Mouse (Mus musculus): Measurements from ENCODE around the gene Plekhh2.

Gene Plekhh2

DNA sequence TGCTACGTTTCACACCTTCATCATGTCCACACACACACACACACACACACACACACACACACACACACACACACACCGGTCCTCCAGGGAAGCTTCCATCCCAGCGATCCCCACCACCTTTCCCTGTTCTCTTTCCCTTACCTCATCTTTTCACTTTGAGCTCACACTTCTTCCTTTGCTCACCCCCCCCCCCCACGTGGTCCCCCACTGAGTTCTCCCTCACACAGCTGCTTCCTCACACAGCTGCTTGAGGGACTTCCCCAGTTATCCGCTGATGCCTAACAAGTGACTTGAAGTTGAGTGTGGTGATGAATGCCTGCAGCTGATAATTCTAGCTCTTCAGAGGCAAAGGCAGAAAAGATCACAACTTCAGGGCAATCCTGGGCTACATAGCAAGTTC lies 95.9 kb downstream of the Plekhh2 start:
- CTCF ChIA-PET, result interaction anchor here (0.6 kb wide), 1 partner anchor 11 kb away, joined by 4 read pairs; no protein-coding TSS in a partner anchor

DNA sequence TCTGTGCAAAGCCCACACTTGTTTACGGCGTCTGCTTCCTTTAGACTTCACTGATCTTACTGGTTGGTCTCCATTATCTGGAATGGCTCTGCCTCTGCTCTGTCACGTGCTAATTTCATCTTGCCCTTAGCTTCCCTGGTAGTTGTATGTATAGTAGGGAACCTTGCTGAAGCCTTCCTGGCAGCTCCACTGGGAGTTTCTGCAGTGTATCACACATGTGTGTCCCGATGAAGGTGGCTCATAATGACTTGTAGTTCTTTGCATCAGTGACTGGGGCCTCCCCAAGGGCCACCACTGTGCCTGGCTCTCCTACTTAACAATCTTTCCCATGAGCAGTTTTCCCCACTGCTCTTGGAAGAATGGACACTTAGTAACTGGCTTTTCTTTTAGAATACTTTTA lies 96.9 kb downstream of the Plekhh2 start:
- CTCF ChIA-PET, result no interaction called here

GRCm38 (mm10) chr17:84611500-84611899 lies 99.8 kb downstream of the Plekhh2 start:
- CTCF ChIA-PET, result interaction anchor here (0.7 kb wide), 1 partner anchor 30 kb away, joined by 3 read pairs; no protein-coding TSS in a partner anchor

GRCm38 (mm10) chr17:84611971-84612370 lies 100.3 kb downstream of the Plekhh2 start:
- CTCF ChIA-PET, result no interaction called here

- CTCF ChIA-PET, result no interaction called here
These were observed 104.1 kb downstream of the Plekhh2 start for GRCm38 (mm10) chr17:84615811-84616210.

DNA sequence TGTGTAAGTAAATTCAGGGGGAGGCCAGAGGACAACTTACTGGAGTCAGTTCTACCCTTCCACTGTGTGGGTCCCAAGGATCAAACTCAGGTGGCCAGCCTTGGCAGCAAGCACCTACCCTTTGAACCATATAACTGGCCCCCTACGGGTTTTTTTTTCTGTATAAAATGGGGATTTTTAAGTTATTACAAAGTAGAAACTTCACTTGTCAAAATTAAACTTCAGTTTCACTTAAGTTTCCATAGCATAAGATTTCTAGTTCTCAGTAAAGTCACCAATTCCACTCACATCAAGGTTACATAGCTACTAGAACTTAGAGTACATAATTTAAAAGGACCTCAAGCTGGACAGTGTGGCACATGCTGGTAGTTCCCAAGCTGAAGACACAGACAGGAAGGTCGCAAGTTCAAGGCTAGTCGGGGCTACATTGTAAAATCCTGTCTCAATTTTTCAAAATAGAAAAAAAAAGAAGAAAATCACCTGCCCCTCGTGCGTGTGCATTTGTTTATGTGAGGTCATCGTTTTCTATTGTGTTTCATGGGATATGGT lies 104.9 kb downstream of the Plekhh2 start:
- CTCF ChIA-PET, result no interaction called here

DNA sequence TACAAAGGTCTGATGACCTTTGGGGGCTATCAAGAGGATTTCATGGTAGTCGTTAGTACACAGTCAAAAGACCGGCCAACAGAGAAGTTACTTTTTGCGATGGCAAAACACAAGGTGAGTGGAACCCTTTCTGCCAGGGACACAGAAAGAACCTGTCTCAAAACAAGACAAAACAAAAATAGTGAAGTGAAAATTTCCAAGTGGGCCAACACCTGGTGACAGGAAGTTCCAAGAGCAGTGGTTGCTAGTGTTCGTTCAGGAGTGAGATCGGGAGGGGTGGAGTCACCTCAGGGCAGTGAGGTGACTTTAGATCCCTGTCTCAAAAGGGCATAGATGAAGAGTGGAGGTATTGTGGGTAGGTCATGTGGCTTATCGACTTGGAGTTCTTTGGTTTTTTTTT lies 106.3 kb downstream of the Plekhh2 start:
- CTCF ChIA-PET, result interaction anchor here (0.7 kb wide), 2 partner anchors 11 to 193 kb away, joined by 4 read pairs; no protein-coding TSS in a partner anchor

DNA sequence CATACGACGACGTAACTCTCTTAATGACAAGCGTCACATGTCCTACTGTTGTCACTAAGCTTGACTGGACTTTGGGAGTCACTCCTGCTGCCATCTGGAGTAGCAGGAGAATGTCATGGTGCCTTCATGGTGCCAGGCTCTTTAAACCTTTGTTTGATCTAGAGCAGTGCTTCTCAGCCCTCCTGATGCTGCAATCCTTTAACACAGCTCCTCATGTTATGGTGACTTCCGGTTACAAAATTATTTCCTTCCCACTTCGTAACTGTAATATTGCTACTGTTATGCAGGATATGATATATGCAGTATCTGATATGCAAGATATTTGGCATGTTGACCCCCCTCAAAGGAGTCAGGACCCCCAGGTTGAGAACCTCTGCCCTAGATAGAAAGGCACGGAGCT lies 107.4 kb downstream of the Plekhh2 start:
- CTCF ChIA-PET, result interaction anchor here (0.6 kb wide), 1 partner anchor 77 kb away, joined by 5 read pairs; no protein-coding TSS in a partner anchor

- CTCF ChIA-PET, result no interaction called here
These were observed 108.4 kb downstream of the Plekhh2 start for GRCm38 (mm10) chr17:84620076-84620475.

GRCm38 (mm10) chr17:84620610-84621009 lies 108.9 kb downstream of the Plekhh2 start:
- CTCF ChIA-PET, result no interaction called here

DNA sequence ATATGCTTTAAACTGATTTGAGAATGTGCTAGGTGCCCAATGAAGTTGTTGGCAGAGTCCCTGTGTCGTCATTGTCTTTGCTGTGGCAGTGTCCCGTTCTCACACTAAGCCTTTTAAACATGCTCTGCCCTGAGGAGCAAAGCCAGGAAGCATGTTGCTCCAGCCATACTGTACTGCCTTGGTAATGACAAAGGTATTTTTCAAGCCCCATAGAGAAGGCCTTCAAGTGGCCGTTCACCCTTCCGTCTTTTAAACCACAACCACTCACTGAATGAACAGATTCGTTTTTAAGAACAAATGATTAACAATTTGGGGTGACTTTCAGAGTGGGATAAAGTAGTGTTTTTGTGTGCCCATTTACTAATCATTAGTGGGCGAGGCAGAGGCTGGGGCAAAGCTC lies 109.5 kb downstream of the Plekhh2 start:
- CTCF ChIA-PET, result interaction anchor here (0.6 kb wide), 1 partner anchor 593 kb away, joined by 3 read pairs; no protein-coding TSS in a partner anchor

DNA sequence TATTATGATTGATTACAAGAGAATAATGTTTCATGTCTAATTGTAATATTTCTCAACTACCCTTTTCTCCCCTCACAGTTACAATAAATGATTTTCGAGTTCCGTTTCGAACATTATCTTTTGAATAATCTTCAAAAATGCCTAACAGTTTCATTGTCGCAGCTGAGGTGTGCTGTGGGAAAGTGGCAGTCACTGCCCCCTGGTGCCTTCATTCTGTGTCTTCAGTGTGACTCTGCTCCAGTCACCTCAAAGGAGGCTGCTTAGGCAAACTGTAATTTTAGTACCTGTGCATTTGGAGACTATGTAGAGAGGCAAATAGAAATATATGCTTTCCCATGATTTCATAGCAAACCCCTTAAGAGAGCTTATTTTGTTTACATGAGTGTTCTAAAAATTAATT lies 110.3 kb downstream of the Plekhh2 start:
- CTCF ChIA-PET, result no interaction called here

DNA sequence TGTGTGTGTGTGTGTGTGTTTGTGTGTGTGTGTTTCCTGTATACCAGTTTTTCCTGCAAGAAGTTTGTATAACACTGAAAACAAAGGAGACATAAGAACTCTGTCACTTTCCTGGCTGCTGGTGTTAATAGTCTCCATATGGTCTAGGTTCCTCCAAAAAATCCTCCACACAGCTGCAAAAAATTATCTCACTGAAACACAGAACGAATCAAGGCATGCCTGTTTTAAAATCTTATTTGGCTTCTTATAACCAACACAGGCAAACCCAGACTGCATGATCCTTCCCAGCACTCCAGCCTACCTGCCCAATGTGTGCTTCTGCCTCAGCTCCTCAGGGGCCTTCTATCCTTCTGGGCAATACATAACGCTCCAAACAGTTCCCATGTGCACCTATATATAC lies 111.2 kb downstream of the Plekhh2 start:
- CTCF ChIA-PET, result no interaction called here

DNA sequence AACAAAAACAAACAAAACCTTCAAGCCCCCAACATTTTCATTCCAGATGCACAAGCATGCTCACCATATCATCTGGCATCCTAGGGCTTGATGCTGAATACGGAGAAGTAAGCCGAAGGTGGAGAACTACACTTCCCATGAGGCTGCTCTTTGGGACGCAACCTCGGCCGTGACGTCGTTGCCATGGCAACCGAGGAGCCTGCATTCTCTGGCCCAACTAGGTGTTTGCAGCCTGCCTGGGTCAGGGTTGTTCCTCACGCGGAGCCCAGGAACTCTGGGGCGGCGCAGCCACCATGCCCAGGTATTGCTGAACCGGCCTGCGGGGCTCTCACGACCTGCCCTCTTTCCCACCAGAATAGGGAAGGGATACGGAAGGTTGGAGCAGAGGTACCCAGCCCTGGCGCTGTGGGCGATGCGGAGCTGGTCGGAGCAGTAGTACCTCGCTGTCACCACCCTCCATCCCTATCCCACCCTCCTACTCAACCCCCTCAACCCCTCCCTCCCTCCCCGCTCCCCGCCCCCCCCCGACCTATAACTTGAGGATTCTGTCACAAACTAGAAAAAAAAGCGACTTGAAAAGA lies 114.7 kb downstream of the Plekhh2 start, which contains the start of gene Dync2li1:
TSS of gene Dync2li1 (plus strand) at position 221 of the 581 bp plus-strand sequence.
- CTCF ChIA-PET, result no interaction called here

GRCm38 (mm10) chr17:84626857-84627305 lies 115.2 kb downstream of the Plekhh2 start:
- CTCF ChIA-PET, result interaction anchor here (0.5 kb wide), 1 partner anchor 48 kb away, joined by 6 read pairs; no protein-coding TSS in a partner anchor

DNA sequence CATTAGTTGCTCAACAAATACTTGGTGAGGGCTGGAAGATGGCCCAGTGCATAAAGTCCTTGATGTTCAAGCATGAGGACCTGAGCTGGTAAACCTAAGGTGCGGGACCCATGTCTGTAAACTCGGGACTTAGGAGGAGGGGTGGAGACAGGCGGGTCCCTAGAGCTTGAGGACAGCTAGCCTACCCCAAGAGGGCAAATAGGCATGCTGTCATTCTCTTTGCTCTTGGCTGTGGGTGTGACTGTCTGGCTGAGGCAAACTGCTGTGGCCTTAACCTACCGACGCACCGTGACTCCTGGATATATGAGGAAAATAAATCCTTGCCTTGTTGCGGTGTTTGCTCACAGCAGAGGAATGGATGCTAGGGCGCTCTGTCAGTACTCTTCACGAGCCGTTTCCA lies 116.0 kb downstream of the Plekhh2 start:
- CTCF ChIA-PET, result no interaction called here

- CTCF ChIA-PET, result no interaction called here
These were observed 116.9 kb downstream of the Plekhh2 start for GRCm38 (mm10) chr17:84628611-84629010.

DNA sequence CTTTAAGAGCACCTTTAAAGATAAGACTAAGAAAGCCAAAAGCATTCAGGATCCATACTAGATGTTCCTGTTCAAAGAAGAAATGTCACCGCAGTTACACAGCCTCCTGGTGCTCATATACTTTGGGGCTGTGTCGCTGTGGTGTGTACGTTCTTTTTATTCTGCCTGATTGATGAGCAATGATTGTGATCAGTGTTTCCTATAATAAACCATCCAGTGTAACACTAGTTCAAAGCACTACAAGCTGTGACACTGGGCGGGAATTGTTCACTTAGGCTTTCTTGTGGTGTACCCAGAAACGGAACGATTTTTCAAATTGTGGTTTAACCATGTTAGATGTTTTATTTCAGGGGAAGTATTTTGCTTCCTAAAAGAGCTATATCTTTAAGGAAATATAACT lies 120.1 kb downstream of the Plekhh2 start:
- CTCF ChIA-PET, result no interaction called here

DNA sequence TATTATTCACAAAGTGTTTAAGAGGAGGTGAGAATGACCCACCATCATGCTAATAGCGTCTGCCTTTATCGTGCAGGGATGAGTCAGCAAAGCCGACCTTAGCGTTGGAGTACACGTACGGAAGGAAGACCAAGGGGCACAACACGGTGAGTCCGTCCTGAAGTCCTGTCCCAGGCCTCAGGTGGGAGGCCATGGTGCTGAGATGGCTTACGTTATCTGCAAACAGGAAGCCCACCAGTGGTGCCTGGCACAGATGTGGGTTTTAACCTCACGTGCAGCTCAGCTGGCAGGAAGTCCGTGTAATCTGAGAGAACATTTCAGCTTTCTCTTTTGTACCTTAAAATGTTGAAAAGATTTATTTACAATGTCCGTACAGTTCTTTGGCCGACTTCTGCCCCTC lies 121.7 kb downstream of the Plekhh2 start:
- CTCF ChIA-PET, result interaction anchor here (0.7 kb wide), 1 partner anchor 381 kb away, joined by 3 read pairs; no protein-coding TSS in a partner anchor

DNA sequence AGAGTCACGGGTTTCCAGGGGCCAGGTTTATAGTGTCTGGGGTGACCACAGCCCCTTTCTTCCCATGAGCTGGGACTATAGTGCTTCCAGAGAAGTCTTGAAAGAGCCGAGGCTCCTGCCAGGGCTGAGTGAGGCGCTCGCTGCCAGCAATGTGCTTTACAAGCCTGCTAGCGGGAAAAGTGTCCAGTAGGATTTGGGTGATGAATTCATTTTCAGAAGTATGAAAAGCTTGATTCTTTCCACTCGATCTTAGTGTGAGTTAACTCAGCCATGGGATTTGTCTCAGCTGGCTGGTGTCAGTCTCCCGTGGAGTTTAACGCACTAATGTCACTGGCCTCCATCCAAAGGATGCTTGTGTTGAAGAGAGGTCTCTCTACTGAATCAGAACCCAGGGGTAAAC lies 124.6 kb downstream of the Plekhh2 start:
- CTCF ChIA-PET, result no interaction called here

DNA sequence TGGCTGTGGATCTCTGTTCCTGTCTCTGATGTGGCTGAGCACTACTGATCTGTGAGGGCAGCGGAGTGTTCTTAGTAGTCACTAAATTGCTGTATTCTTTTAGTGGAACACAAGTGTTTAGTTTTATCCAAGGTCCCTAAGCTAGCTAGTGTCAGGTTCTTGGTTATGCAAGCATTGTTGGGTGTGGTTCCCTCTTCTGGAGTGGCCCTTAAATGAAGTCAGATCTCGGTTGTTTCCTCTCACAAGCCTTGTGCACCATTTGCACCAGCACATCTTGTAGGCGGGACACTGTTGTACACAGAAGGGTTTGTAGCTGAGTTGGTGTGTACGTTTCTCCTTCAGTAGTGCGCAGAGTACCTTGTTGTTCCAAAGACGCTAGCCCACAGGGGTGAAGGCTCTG lies 126.3 kb downstream of the Plekhh2 start:
- CTCF ChIA-PET, result no interaction called here

DNA sequence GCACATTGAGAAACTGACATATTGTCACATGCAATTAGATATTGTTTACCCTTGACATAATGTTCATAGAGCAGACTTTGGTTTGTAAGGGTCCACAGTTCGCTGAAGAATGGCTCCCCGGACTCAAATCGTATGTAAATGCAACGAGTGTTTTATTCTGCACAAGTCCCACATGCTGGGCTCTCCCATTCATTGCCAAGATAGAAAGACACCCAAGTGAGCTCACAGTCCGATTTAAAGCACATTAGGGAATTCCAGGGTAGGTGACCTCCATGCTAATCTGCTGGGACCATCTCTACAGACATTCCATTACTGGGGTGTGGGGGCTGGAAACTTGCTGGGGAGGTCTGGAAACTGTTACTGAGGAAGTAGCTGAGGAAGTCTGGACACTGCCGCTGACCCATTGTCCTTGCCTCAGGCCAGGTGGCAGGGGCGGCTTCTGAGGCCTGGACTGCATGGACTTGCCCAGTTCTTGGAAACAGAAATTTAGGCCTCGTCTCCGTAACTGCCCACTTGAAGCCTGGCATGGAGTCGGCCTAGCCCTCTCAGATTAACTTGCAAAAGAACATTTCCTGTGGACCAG lies 128.2 kb downstream of the Plekhh2 start:
- CTCF ChIA-PET, result no interaction called here

DNA sequence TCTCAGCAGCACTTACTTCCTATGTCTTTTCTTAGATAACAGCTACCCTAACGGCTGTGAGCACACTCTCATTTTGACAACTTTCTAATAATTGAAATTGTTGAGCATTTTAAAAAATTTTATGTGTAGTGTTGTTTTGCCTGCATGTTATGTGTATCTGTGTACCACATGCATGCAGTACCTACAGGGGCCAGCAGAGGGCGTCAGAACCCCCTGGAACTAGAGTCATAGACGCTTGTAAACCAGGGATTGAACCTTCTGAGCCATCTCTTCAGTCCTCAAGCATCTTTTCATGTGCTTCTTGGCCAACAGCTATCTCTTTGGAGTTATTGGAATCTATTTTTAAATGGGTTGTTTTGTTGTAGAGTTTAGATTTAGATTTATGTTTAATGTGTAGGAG lies 130.2 kb downstream of the Plekhh2 start:
- CTCF ChIA-PET, result interaction anchor here (0.6 kb wide), 1 partner anchor 31 kb away, joined by 3 read pairs; no protein-coding TSS in a partner anchor
